Mouse (Mus musculus) hindbrain, embryonic 11.5 days (tissue): ENCODE data around the gene Pnisr. TPM values are rescaled to one million over a fixed set of nuclear protein-coding genes. Genes with fewer than 3 reads are reported as not detected.
A peak's percentile ranks its signal among the peaks of the same experiment; 100 is the strongest.

Experiments used
- ATAC-seq: fragments of 200-750 bp; cut with Nextera tagmentation; 2 replicates; pipeline ENCODE4 v1.8.0; 2017; ENCODE audit warnings: mild to moderate bottlenecking, moderate TSS enrichment, moderate library complexity; ENCODE audit not compliant: low FRiP score
- DNase-seq: peaks from one replicate; pipeline ENCODE4 v3.0.0-alpha.2; 2015; ENCODE audit warnings: low spot score
- H3K27ac ChIP-seq: fragments of 300-500 bp; sonication (generic); 2 replicates; pipeline ENCODE4 v1.5.1; 2014; ENCODE audit warnings: mild to moderate bottlenecking, low read depth, low read length
- H3K27me3 ChIP-seq: fragments of 300-500 bp; sonication (generic); 2 replicates; pipeline ENCODE4 v1.6.1; 2014; ENCODE audit warnings: mild to moderate bottlenecking, low read length, moderate library complexity, mixed read lengths; ENCODE audit not compliant: control insufficient read depth, insufficient read depth
- H3K36me3 ChIP-seq: fragments of 300-500 bp; sonication (generic); 2 replicates; pipeline ENCODE4 v1.6.1; 2014; ENCODE audit warnings: mild to moderate bottlenecking, low read length, moderate library complexity, mixed read lengths; ENCODE audit not compliant: control insufficient read depth, insufficient read depth
- H3K4me1 ChIP-seq: fragments of 300-500 bp; sonication (generic); replicated peaks from 2 replicates; pipeline ENCODE4 v1.6.1; 2014; ENCODE audit warnings: low read length, mixed read lengths; ENCODE audit not compliant: control insufficient read depth, insufficient read depth
- H3K4me2 ChIP-seq: fragments of 300-500 bp; sonication (generic); replicated peaks from 2 replicates; pipeline ENCODE4 v1.6.1; 2014; ENCODE audit warnings: mild to moderate bottlenecking, low read depth, low read length
- H3K4me3 ChIP-seq: fragments of 300-500 bp; sonication (generic); 2 replicates; pipeline ENCODE4 v1.5.1; 2014; ENCODE audit warnings: low read depth, low read length
- H3K9ac ChIP-seq: fragments of 300-500 bp; sonication (generic); 2 replicates; pipeline ENCODE4 v1.6.1; 2014; ENCODE audit warnings: low read depth, low read length
- H3K9me3 ChIP-seq: fragments of 300-500 bp; sonication (generic); 2 replicates; pipeline ENCODE4 v1.6.1; 2016; ENCODE audit warnings: low read length; ENCODE audit not compliant: control insufficient read depth
- WGBS: fragments of 180-500 bp; shearing (Covaris S2); extraction: QIAGEN DNeasy Blood & Tissue Kit; methylation state at CpG from one replicate; pipeline ENCODE4 v1.1.7; 2014; 5-methylcytosine and 5-hydroxymethylcytosine counted together
- polyA plus RNA-seq: library from polyadenylated mRNA; unstranded; fragments of >200 nt; fragmentation: Nextera tagmentation; extraction: Ambion mirVana; gene quantifications from 2 replicates; pipeline ENCODE4 v1.2.1, GENCODE M21; 2014

Pnisr gene
- 177 and 209 TPM in 2 replicates for polyA plus RNA-seq

DNA sequence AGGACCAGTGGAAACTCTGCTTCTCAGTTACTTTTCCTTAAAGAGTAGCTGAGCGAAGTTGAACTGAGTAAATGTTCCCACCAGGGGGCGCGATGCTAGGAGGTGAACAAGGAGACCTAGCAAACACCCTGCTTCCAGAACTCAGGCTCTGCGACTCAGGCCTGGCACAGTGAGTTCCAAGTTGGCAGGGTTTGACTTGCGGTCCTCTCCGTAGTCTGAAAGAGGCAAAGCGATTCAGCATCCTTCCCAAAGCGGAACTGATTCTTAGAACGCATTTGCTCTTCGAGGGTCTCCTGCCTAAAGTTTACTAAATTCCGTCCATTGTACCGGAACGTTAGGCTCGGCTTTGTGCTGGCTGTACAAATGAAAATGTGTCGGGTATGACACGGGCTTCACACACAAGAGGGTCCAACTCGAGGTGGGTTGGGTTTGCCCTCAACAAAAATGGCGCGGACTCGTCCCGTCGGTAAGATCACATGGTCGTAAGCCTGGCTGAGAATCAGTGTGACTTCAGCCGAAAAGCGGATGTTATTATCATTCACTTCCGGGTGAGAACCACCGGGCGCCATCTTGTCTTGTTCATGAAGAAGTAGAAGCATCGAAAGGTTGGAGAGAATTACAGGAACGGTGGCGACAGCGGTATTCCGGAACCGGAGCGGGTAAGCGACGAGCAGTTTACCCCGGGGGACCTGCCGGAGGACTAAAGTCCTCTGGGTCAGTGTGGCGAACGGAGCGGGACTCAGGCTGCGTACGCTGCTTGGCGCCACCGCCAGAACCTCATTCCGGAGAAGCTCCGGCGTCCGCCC lies at the start of gene Pnisr:
Pnisr (plus strand) TSS at position 103 of the 806 bp plus-strand sequence.
- H3K9me3 ChIP-seq: no peaks in the 10 kb centered on the region
- H3K4me2 ChIP-seq: peak within 1 kb of the TSS; percentile 46
- no peaks in the 10 kb centered on the region for H3K27me3 ChIP-seq
- peak within 1 kb of the TSS; percentile 94 for H3K9ac ChIP-seq
- H3K4me1 ChIP-seq: 0 out of 2 replicates have a peak, but pooled peaks cover 5% of the 10 kb centered on the region
- no peaks in the 10 kb centered on the region for H3K36me3 ChIP-seq
- under 1% methylated on average over 50 of the region's 50 CpGs for WGBS
- peak within 1 kb of the TSS; percentile 82 for H3K4me3 ChIP-seq
- DNase-seq (peak; percentile 97), ATAC-seq (peak; percentile 98)
- peak within 1 kb of the TSS; percentile 95 for H3K27ac ChIP-seq

GRCm38 (mm10) chr4:21801013-21801412 lies 46.4 kb upstream of the Pnisr start:
- 97% methylated on average over 1 of the region's 1 CpGs for WGBS
- DNase-seq (no peak), ATAC-seq (no peak)
- Histone ChIP-seq H3K4me3 (no peak overlapping the region), H3K27me3 (no peaks in the 10 kb centered on the region), H3K4me2 (no peak overlapping the region), H3K36me3 (no peaks in the 10 kb centered on the region; the same call in 1 of the 2 replicates), H3K4me1 (no peaks in the 10 kb centered on the region), H3K9ac (no peak overlapping the region), H3K9me3 (no peaks in the 10 kb centered on the region), H3K27ac (no peak overlapping the region)

GRCm38 (mm10) chr4:21801620-21802019 lies 45.8 kb upstream of the Pnisr start:
- Histone ChIP-seq H3K4me3 (no peak overlapping the region), H3K27me3 (no peaks in the 10 kb centered on the region), H3K9me3 (no peaks in the 10 kb centered on the region), H3K4me1 (no peaks in the 10 kb centered on the region), H3K27ac (no peak overlapping the region), H3K36me3 (no peaks in the 10 kb centered on the region; the same call in 1 of the 2 replicates), H3K9ac (no peak overlapping the region), H3K4me2 (no peak overlapping the region)
- DNase-seq: no peak
- WGBS: 89% methylated on average over 2 of the region's 2 CpGs
- no peak for ATAC-seq

DNA sequence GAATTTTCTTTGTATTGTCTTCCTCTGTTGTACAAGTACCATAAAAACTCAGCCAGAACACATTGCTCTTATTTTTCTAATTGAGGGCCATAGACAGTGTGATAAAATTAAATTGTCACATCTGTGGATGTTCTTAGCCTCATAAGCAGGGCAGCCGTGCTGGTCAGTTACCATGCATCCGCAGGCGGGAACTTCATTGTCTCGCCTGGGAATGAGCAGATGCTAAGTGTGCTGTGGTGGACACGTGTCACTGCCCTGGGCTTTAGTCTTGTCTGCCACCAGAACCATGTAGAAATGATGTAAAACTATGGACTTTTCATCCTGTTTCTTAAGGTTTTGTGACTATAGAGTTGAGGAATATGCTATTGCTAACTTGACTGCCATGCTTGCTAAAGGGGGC lies 40.2 kb upstream of the Pnisr start:
- Histone ChIP-seq H3K9ac (no peak overlapping the region), H3K36me3 (no peaks in the 10 kb centered on the region), H3K27me3 (no peaks in the 10 kb centered on the region), H3K4me2 (no peak overlapping the region), H3K27ac (no peak overlapping the region), H3K4me3 (no peak overlapping the region), H3K9me3 (no peaks in the 10 kb centered on the region), H3K4me1 (no peaks in the 10 kb centered on the region)
- ATAC-seq: peak; percentile 84
- DNase-seq: peak; percentile 36
- 48% methylated on average over 5 of the region's 5 CpGs for WGBS

GRCm38 (mm10) chr4:21810608-21811007 lies 36.8 kb upstream of the Pnisr start:
- Histone ChIP-seq H3K4me3 (no peak overlapping the region), H3K4me1 (no peaks in the 10 kb centered on the region), H3K36me3 (no peaks in the 10 kb centered on the region), H3K9me3 (no peaks in the 10 kb centered on the region), H3K4me2 (no peak overlapping the region), H3K9ac (no peak overlapping the region), H3K27me3 (no peaks in the 10 kb centered on the region), H3K27ac (no peak overlapping the region)
- ATAC-seq (no peak), DNase-seq (no peak)
- 93% methylated on average over 3 of the region's 3 CpGs for WGBS

DNA sequence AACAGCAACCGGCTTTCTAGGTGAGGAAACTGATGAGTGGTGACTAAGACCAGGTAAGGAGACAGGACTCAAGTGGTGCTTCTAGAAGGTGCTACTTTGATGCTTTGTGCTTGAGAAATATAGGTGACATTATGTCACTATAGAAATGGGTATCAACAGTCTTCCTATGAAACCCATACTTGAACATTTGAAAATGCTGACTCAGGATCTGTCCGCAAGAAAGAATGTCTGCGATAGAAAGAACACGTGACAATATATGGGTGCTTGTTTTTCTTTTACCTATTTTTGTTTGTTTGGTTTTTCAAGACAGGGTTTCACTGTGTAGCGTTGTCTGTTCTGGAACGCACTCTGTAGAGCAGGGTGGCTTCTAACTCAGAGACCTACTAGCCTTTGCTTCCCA lies 34.7 kb upstream of the Pnisr start:
- H3K9ac ChIP-seq: no peak overlapping the region
- 93% methylated on average over 6 of the region's 6 CpGs for WGBS
- no peak for ATAC-seq
- H3K4me1 ChIP-seq: no peaks in the 10 kb centered on the region
- H3K27me3 ChIP-seq: no peaks in the 10 kb centered on the region
- H3K9me3 ChIP-seq: no peaks in the 10 kb centered on the region
- no peak overlapping the region for H3K4me3 ChIP-seq
- H3K4me2 ChIP-seq: no peak overlapping the region
- DNase-seq: no peak
- H3K36me3 ChIP-seq: no peaks in the 10 kb centered on the region
- H3K27ac ChIP-seq: no peak overlapping the region

- peak; percentile 76 for DNase-seq
- Histone ChIP-seq H3K4me1 (no peaks in the 10 kb centered on the region), H3K9ac (no peak overlapping the region), H3K36me3 (no peaks in the 10 kb centered on the region), H3K9me3 (no peaks in the 10 kb centered on the region), H3K27ac (no peak overlapping the region), H3K4me3 (no peak overlapping the region), H3K4me2 (no peak overlapping the region), H3K27me3 (no peaks in the 10 kb centered on the region)
- 41% methylated on average over 2 of the region's 2 CpGs for WGBS
- peak; percentile 86 for ATAC-seq
Measured at GRCm38 (mm10) chr4:21814029-21814428, 33.4 kb upstream of the Pnisr start.

DNA sequence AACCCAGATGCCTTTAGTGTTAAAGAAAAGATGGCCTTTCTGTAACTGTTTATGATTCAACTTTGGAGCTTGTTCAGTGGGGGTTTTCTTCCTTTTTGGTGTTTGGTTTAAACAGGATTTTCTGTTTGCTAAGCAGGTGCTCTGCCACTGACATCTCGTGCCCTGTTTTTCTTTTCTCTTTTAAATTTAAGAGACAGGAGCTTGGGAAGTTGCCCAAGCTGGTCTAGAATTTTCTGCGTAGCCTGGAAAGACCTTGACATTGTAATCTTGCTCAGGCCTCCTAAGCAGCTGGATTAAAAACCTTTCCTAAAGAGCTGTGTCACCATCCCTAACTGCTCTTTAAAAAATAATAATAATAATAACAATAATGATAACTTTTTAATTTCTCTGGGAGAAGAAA lies 20.8 kb upstream of the Pnisr start:
- no peaks in the 10 kb centered on the region for H3K36me3 ChIP-seq
- H3K4me2 ChIP-seq: no peak overlapping the region
- ATAC-seq (no peak), DNase-seq (no peak)
- no peaks in the 10 kb centered on the region for H3K9me3 ChIP-seq
- no peak overlapping the region for H3K4me3 ChIP-seq
- no peaks in the 10 kb centered on the region for H3K4me1 ChIP-seq
- H3K27ac ChIP-seq: no peak overlapping the region
- 89% methylated on average over 2 of the region's 2 CpGs for WGBS
- no peaks in the 10 kb centered on the region for H3K27me3 ChIP-seq
- H3K9ac ChIP-seq: no peak overlapping the region

DNA sequence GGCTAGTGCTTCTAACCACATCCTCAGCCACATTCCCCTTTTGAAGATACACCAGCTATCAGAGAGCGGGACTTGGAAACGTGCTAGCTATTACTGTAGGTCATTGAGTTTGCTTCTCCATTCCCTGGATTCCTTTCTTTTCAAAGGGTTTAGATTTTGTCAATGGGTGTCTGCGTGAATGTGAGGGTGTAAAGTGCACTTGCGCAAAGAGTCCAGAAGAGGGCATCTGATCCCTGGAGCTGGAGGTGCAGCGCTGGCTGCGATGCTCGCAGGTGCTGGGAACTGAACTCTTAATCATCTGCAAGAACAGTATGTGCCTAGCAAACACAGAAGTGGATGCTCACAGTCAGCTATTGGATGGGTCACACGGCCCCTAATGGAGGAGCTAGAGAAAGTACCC lies 14.5 kb upstream of the Pnisr start:
- no peak overlapping the region for H3K4me3 ChIP-seq
- no peaks in the 10 kb centered on the region for H3K36me3 ChIP-seq
- H3K9ac ChIP-seq: no peak overlapping the region
- ATAC-seq (no peak), DNase-seq (no peak)
- no peaks in the 10 kb centered on the region for H3K4me1 ChIP-seq
- H3K4me2 ChIP-seq: no peak overlapping the region
- no peaks in the 10 kb centered on the region for H3K9me3 ChIP-seq
- H3K27me3 ChIP-seq: no peaks in the 10 kb centered on the region
- WGBS: 91% methylated on average over 8 of the region's 8 CpGs
- H3K27ac ChIP-seq: no peak overlapping the region
